Mouse (Mus musculus) brain, embryonic 14.5 days (tissue): Measurements from ENCODE around the gene Prlr. TPM values are rescaled to one million over a fixed set of nuclear protein-coding genes. Genes with fewer than 3 reads are reported as not detected.

Experiments
- DNase-seq: peaks from one replicate; pipeline ENCODE4 v3.0.0-alpha.2; 2011; ENCODE audit warnings: low read depth
- CTCF ChIP-seq: fragments of 200-500 bp; IDR thresholded peaks from 2 replicates; pipeline ENCODE4 v1.5.1; 2012; ENCODE audit warnings: inconsistent platforms, mild to moderate bottlenecking, moderate library complexity, borderline replicate concordance; ENCODE audit not compliant: insufficient read depth, insufficient read length; ENCODE audit errors: extremely low read depth
- POLR2A ChIP-seq: fragments of 200-500 bp; IDR thresholded peaks from 2 replicates; pipeline ENCODE4 v1.6.1; 2012; ENCODE audit warnings: mild to moderate bottlenecking, inconsistent platforms, borderline replicate concordance; ENCODE audit not compliant: poor library complexity, insufficient read depth, insufficient read length, severe bottlenecking; ENCODE audit errors: extremely low read depth
- polyA plus RNA-seq: library from polyadenylated mRNA; depleted of rRNA; stranded (reverse); fragments of >200 nt; gene quantifications from 2 replicates; pipeline ENCODE4 v1.2.3, GENCODE M21; 2012; rRNA removed

Gene Prlr
- polyA plus RNA-seq: 0.32 and 0.52 TPM in 2 replicates

- TF ChIP-seq POLR2A: no peak
- no peak for TF ChIP-seq CTCF
- DNase-seq: peak; percentile 25
Observed at GRCm38 (mm10) chr15:10177083-10177482, at the start of gene Prlr. Gene Prlr, plus strand, starts transcription at chr15:10177238.

DNA sequence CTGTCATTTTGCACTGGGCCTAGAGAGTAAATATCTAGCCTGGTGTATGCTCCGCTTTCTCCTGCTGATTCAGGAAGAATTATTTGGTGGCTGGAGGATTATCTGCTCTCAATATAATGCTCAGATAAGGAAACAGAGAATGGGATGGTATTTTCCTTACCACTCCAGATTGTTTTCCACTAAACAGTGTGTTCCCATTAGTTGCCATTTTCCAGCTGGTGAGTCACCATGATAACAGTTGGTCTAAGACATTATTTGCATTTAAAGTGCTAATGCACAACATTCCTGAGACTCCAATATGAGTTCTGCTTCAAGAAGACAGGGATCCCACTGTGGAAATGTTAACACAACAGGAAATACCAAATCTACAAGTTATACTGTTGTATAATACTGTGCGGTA is 43.3 kb upstream of the Prlr start:
- TF ChIP-seq CTCF: no peak
- TF ChIP-seq POLR2A: no peak

GRCm38 (mm10) chr15:10134889-10135288 is 42.1 kb upstream of the Prlr start:
- DNase-seq: no peak
- TF ChIP-seq CTCF (no peak), POLR2A (no peak)

More for the DNA sequence above, 43.3 kb upstream of the Prlr start:
- no peak for DNase-seq

DNA sequence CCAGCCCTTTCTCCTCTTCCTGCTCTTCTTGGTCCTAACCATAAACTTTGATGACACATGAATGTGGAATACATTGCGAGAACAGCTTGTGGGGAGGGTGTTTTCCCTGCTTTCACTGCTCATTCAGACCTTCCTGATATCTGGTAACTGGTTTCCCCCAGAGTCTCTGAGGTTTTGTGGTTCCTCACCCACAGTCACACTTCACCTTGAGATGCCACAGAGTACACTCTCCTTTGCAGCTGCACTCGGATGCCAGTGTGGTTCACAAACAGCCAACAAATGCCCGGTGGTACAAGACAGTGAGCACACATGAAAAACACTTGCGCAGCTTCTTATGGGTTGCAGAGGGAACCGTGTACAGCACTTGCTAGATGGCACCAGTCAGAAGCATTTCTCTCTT is 32.5 kb upstream of the Prlr start:
- TF ChIP-seq POLR2A (no peak), CTCF (no peak)
- no peak for DNase-seq

GRCm38 (mm10) chr15:10148196-10148595 is 28.8 kb upstream of the Prlr start:
- TF ChIP-seq CTCF: no peak
- no peak for TF ChIP-seq POLR2A
- peak; percentile 31 for DNase-seq

- no peak for DNase-seq
Observed at GRCm38 (mm10) chr15:10160663-10161062, 16.4 kb upstream of the Prlr start.

GRCm38 (mm10) chr15:10175078-10175477 is 2.0 kb upstream of the Prlr start:
- no peak for DNase-seq
- TF ChIP-seq POLR2A: no peak

More at GRCm38 (mm10) chr15:10160663-10161062, 16.4 kb upstream of the Prlr start:
- no peak for TF ChIP-seq POLR2A
- no peak for TF ChIP-seq CTCF

- TF ChIP-seq POLR2A (no peak), CTCF (no peak)
- DNase-seq: no peak
Observed at GRCm38 (mm10) chr15:10175656-10176055, 1.4 kb upstream of the Prlr start.

GRCm38 (mm10) chr15:10177519-10178130 is 587 bp downstream of the Prlr start:
- DNase-seq: peak; percentile 54
- TF ChIP-seq CTCF: no peak
- no peak for TF ChIP-seq POLR2A

DNA sequence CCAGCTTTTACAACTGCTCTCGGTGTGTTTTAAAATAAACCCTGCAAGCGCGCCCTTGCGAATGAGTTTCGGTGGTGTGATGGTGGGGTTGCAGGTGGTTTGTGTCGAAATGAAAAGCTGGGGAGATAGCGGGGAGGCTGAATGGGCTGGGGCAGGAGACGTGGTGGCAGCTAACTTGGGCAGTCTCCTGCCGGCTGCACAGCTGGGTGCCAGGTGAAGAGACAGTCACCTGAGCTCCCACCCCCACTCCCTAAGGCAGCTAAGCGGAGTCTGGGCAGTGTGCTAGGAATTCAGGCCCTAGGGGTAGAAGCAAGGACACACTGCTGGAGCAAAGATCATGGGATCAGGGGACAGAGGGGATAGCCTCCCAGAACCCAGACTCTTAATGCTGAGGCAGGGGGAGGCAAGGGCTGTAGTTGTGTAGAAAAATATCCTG is 1.1 kb downstream of the Prlr start:
- TF ChIP-seq CTCF (no peak), POLR2A (no peak)
- DNase-seq: peak; percentile 8

DNA sequence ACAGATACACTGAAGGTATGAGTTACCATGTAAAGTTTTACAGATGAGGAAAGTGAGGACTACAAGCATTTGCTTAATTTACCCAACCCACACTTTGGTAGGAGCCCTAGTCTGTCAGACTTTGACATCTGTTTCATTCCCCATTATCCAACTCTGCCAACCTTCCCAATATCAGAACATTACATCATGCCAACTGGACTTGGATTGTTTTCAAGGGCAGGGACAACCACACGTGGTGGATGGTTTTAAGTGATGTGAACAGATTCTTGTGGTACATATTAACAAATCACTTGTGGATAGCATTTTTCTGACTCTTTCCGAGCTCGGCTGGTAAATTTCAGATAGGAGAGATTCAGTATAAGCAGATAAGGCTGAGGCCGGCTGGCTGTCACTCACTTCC is 3.7 kb downstream of the Prlr start:
- TF ChIP-seq POLR2A (no peak), CTCF (no peak)

DNA sequence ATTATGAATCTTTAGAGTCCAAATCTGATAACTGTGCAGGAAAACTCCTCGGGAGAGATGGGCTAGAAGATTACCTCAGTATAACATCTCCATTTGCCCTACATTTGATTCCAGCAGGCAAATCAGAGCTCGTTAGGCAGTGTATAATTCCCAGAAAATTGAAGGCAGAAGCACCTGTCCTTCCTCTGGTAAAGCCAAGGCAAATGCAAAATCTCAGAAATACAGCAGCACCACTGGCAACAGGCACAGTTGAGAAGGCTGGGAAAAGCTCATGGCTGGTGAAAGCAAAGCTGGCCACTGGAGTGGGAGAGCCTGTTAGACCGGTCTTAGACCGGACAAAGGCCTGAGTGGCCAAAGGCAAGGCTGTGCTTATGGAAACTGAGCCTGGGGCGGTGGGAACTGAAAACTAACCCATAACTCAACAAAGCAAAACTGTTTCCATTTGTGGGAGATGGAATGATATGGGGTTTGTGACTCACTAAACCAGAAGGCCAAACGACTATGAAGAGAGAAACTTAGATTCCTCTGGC is 15.1 kb downstream of the Prlr start:
- no peak for TF ChIP-seq CTCF
- no peak for TF ChIP-seq POLR2A

More for the DNA sequence above, 3.7 kb downstream of the Prlr start:
- no peak for DNase-seq

More for the DNA sequence above, 15.1 kb downstream of the Prlr start:
- DNase-seq: no peak
